Mouse (Mus musculus): ENCODE measurements around the gene Mettl1.

DNA sequence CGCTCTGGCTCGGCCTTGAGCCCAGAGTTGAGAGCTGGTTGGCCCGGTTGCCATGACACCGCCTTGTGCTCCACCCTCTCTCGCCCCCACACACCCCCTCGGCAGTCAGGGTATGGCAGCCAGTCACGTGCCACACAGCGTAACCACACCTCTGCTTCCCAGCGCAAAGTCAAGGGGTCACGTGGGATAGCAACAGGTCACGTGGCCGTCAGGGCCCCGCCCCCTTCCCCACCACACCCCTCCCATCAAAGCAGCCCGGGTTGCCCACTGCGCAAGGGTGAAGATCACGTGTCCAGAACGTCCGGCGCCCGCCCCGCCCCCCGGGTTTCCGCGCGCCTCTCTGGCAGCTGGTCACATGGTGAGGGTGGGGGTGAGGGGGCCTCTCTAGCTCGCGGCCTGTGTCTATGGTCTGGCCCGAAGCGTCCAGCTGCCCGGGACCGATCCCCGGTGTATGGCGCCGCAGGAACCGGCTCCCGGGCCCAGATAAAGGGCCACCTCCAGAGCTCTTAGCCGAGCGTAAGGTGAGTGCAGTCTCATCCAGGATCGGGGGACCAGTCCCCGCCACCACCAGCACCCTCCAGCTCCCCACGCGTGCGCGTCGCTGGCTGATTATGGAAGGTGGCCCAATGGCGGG is 22.1 kb downstream of the Mettl1 start, which contains the start of gene Cdk4:
- TF ChIP-seq CTCF (conservative IDR thresholded peaks at IDR 0.05; ENCODE audit: low read length) = no peak
- TF ChIP-seq POU5F1 (IDR thresholded peaks at IDR 0.05; ENCODE audit: borderline replicate concordance, low read length) = no peak
- TF ChIP-seq NANOG (IDR thresholded peaks at IDR 0.05; ENCODE audit: borderline replicate concordance, low read length) = no peak

Data from E14TG2a.4 (cell line).